Mouse (Mus musculus): ENCODE data around the gene Ceacam2. TPM values are rescaled to one million over a fixed set of nuclear protein-coding genes. Genes with fewer than 3 reads are reported as not detected.
"Not testable (repeated sequence)": the region's sequence is repeated elsewhere in the genome, so short reads cannot be mapped to it uniquely, and the experiment has no call there.

Gene Ceacam2
- polyA plus RNA-seq, 1 experiment from 2014 or later = 0.15 TPM

DNA sequence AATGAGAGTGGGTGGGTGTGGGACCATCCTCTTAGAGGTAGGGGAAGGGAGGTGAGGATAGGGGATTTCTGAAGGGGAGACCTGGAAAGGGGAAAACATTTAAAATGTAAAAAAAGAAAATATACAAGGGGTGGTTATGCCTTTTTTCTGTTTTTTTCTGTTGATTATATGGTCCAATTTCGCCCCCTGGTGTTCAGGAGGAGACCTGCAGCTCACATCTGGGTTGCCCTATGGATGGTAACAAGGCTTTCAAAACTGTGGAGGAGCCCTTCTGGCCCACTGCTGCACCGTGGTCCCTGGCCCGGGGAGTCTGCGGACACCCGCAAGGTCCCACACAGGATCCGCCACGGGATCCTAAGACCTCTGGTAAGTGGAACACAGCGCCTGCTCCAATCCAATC is 1.8 kb upstream of the Ceacam2 start:
- not testable (repeated sequence) for ATAC-seq (ENCODE audit: insufficient number of reproducible peaks, insufficient read depth, low FRiP score, low TSS enrichment, low read depth); H3K4me1 ChIP-seq; H3K9me3 ChIP-seq; H3K4me3 ChIP-seq; H3K36me3 ChIP-seq; H3K4me2 ChIP-seq; H3K27me3 ChIP-seq; H3K9ac ChIP-seq; H3K27ac ChIP-seq
- WGBS = 72% methylated on average over 8 of the region's 8 CpGs

DNA sequence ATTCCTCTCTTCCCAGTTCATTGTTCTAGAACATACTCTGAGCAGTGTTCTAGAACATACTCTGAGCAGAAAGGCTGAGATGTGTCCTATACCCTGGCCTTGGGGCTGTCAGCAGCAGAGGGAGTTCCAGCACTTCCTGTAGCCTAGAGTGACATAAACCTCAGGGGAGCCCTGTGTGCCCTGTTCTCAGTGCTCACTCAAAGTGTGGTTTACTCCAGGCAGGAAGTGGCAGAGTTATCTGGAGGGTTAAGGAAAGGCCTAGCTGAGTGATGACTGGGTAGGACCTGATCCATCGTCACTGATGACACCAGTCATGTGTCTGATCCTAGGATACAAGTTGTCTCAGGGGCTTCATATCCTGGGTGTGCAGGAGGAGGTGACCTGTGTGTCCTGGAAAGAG is 297 bp upstream of the Ceacam2 start:
- not testable (repeated sequence) for H3K36me3 ChIP-seq; H3K4me3 ChIP-seq; ATAC-seq (ENCODE audit: insufficient number of reproducible peaks, insufficient read depth, low FRiP score, low TSS enrichment, low read depth); H3K9me3 ChIP-seq; H3K4me2 ChIP-seq; H3K27me3 ChIP-seq; H3K9ac ChIP-seq; H3K4me1 ChIP-seq; H3K27ac ChIP-seq
- WGBS = 100% methylated on average over 1 of the region's 1 CpGs

DNA sequence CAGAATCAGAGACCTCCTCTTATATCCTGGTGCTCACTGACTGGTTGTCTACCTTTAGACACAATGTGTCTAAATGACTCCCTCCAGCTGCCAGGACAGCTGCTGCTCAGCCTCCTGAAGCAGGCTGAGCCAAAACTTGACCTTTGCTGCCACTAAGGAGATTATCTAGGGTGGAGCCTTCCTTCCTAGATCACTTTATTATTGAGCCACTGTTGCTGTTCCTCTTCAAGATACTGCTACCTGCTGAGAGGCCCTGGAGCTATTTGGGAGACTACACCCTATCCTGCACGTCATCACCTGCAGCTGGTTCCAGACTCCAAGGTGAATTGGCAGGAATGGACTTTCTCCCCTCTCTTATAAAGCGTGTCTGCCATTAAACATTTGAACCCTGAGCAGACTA is 8.8 kb downstream of the Ceacam2 start:
- Histone ChIP-seq H3K4me2 (no peak overlapping the region), H3K27ac (no peak overlapping the region), H3K4me3 (no peak overlapping the region), H3K9ac (no peak overlapping the region), H3K36me3 (no peaks in the 10 kb centered on the region), H3K9me3 (peaks cover 4% of the 10 kb centered on the region; the same call in 1 of the 2 replicates), H3K4me1 (no peaks in the 10 kb centered on the region), H3K27me3 (no peaks in the 10 kb centered on the region)
- ATAC-seq (ENCODE audit: insufficient number of reproducible peaks, insufficient read depth, low FRiP score, low TSS enrichment, low read depth) = no peak
- 57% methylated on average over 2 of the region's 2 CpGs for WGBS

DNA sequence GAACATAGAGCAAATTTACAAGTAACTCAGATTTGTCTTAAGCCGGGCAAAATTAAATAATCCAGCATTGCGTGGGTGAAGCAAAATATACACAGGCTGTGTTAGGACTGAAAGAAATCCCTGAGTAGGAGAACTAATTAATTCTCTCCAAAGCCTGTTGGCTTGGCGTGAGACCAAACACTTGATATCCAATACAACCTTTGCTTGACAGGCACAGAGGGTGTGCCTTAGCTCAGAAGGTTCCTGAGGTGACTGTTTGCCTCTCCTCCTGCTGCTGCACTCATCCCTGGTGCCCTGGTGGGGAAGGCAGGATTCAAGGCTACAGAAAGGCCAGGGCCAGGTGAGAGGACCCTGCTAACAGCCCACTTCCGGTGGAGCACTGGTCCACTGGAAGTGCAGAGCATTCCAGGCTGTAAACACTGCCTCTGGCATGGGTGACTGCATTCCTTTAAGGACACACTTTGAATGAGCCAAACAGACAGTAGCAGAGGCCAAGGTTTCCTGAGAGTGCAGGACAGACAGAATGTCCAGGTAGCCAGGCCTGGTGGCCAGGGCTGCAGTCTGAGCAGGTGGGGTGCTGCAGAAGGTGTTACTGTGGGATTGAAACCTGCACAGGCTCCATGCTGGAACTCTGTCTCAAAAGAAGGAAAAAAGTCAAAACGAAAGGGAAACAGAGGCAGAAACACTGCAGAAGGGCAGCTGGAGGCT is 23.4 kb downstream of the Ceacam2 start:
- WGBS = 62% methylated on average over 3 of the region's 5 CpGs
- H3K27ac ChIP-seq; H3K4me3 ChIP-seq; H3K4me1 ChIP-seq; H3K4me2 ChIP-seq; H3K27me3 ChIP-seq; ATAC-seq (ENCODE audit: insufficient number of reproducible peaks, insufficient read depth, low FRiP score, low TSS enrichment, low read depth); H3K9me3 ChIP-seq; H3K9ac ChIP-seq; H3K36me3 ChIP-seq: not testable (repeated sequence)

DNA sequence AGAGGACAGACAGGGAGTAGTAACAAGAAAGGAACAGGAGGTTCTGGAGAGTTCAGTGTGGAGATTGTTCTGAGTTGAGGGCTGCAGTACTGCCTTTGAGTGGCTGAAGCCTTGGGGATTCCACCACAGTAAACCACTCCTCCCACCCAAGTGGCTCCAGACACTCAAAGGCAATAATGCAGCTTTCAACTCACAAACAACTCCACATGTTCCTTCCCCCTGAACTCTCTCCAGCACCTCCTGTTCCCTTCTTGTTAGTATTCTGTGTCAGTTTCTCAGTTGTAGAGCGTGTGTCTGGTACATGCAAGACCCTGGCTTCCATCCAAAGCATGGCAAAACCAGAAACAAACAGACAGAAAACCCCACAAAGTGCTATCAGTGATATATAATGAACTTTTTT is 24.0 kb downstream of the Ceacam2 start:
- 37% methylated on average over 1 of the region's 1 CpGs for WGBS
- H3K9ac ChIP-seq; H3K27ac ChIP-seq; ATAC-seq (ENCODE audit: insufficient number of reproducible peaks, insufficient read depth, low FRiP score, low TSS enrichment, low read depth); H3K27me3 ChIP-seq; H3K4me1 ChIP-seq; H3K9me3 ChIP-seq; H3K4me2 ChIP-seq; H3K4me3 ChIP-seq; H3K36me3 ChIP-seq: not testable (repeated sequence)

DNA sequence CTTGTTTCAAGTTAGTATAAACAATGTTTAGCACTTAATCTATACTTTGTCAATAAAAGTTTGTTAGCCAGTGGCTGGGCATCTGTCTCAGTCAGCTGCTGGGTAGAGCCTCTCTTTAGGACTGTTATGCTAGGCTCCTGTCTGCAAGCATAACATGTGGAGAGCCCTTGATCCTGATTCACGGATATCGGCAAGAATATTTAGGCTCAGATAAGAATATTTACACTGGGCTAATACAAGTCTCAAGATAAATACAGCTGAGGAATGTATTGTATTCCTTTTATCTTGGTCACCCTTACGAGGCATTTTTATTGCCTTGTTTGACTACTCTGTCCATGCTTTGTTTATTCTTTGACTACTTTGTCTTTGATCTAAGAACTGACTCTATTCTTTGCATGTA is 29.7 kb downstream of the Ceacam2 start:
- no peaks in the 10 kb centered on the region for H3K27me3 ChIP-seq
- H3K36me3 ChIP-seq = no peaks in the 10 kb centered on the region
- H3K27ac ChIP-seq = no peak overlapping the region
- no peaks in the 10 kb centered on the region for H3K9me3 ChIP-seq
- 71% methylated on average over 3 of the region's 3 CpGs for WGBS
- H3K4me1 ChIP-seq = no peaks in the 10 kb centered on the region
- no peak for ATAC-seq (ENCODE audit: insufficient number of reproducible peaks, insufficient read depth, low FRiP score, low TSS enrichment, low read depth)
- H3K4me3 ChIP-seq = no peak overlapping the region
- H3K4me2 ChIP-seq = no peak overlapping the region
- no peak overlapping the region for H3K9ac ChIP-seq

DNA sequence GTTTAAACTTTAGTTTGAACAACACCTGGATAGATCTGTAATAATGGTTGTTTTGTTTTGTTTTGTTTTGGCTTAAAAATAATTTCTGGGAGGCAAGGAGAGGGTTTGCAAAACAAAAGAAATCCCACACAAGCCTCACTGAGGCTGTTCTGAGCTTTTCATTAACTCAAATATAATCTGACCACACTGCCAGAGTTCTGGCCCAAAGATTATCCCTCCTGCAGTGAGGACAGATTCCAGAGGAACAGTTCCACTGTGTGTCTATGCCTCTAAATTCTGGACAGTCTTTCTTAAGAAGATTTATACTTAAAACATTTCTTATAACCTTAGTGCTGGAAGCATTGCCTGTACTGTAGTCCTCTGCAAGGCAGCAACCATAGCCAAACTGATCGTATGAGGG is 45.0 kb downstream of the Ceacam2 start:
- Histone ChIP-seq H3K36me3 (no peaks in the 10 kb centered on the region), H3K9ac (no peak overlapping the region), H3K4me1 (no peaks in the 10 kb centered on the region), H3K4me3 (no peak overlapping the region), H3K27me3 (no peaks in the 10 kb centered on the region), H3K9me3 (no peaks in the 10 kb centered on the region), H3K4me2 (no peak overlapping the region), H3K27ac (no peak overlapping the region)
- ATAC-seq (ENCODE audit: insufficient number of reproducible peaks, insufficient read depth, low FRiP score, low TSS enrichment, low read depth) = no peak
- 83% methylated on average over 1 of the region's 1 CpGs for WGBS

DNA sequence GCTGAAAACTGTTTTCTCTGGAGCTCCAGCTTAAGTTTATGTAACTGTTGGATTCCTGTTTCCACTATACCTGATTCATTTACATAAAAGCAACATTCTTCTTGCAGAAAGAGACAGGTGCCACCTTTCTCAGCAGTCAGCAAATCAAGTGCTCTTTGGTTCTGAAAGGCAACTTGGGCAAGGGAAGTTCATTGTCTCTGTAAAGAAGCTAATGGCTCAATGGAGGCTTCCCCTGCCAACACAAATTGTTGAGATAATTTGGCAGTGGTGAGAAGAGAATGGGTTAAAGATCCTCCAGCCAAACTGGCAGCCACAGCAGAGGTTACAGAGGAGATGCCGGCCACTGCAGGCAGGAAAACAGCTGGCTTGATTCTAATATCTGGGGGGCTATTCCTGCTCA is 49.0 kb downstream of the Ceacam2 start:
- no CpG with 5 or more reads among the region's 1 CpGs for WGBS
- H3K4me3 ChIP-seq; H3K9me3 ChIP-seq; H3K27ac ChIP-seq; H3K36me3 ChIP-seq; ATAC-seq (ENCODE audit: insufficient number of reproducible peaks, insufficient read depth, low FRiP score, low TSS enrichment, low read depth); H3K9ac ChIP-seq; H3K27me3 ChIP-seq; H3K4me1 ChIP-seq; H3K4me2 ChIP-seq: not testable (repeated sequence)

DNA sequence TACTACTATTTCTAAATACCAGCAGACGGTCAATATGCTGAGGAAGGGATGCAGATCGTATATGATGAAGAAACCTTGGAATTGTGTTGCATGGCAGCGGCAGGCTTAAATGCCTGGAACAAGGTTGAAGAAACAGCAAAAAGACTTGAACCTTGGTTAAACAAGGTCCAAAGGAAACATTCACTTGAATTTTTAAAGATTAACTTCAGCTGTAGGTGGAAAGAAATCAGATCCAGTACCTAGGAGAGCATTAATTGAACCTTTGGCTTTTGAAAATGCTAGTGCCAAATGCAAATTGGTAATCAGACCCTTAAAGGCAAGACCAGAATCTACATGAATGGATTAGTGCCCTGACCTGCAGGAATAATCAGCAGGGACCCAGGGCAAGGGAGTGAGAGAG is 50.3 kb downstream of the Ceacam2 start:
- H3K27ac ChIP-seq; H3K27me3 ChIP-seq; H3K4me2 ChIP-seq; H3K36me3 ChIP-seq; ATAC-seq (ENCODE audit: insufficient number of reproducible peaks, insufficient read depth, low FRiP score, low TSS enrichment, low read depth); H3K4me3 ChIP-seq; H3K9me3 ChIP-seq; H3K4me1 ChIP-seq; H3K9ac ChIP-seq: not testable (repeated sequence)
- WGBS = 86% methylated on average over 3 of the region's 3 CpGs

DNA sequence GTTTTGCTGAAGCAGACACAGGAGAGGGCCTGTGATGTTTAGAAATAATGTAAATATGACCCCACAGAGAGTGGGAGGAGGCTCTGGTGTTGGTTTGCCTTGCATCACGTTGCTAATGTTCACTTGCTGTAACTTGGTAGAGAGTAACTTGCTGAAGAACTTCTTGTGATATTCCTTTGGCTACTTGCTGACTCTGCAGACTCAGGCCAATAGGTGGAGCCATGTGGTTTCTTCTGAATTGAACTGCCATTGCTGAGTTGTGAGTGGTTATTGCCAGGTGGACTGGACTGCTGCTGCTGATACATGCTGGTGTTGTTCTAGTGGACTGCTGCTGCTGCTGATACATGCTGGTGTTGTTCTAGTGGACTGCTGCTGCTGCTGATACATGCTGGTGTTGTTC is 53.5 kb downstream of the Ceacam2 start:
- ATAC-seq (ENCODE audit: insufficient number of reproducible peaks, insufficient read depth, low FRiP score, low TSS enrichment, low read depth) = no peak
- no peak overlapping the region for H3K4me2 ChIP-seq
- H3K27me3 ChIP-seq = no peaks in the 10 kb centered on the region
- WGBS = 10% methylated on average over 1 of the region's 1 CpGs
- H3K4me1 ChIP-seq = no peaks in the 10 kb centered on the region
- no peaks in the 10 kb centered on the region for H3K9me3 ChIP-seq
- H3K36me3 ChIP-seq = no peaks in the 10 kb centered on the region
- no peak overlapping the region for H3K9ac ChIP-seq
- no peak overlapping the region for H3K4me3 ChIP-seq
- no peak overlapping the region for H3K27ac ChIP-seq

DNA sequence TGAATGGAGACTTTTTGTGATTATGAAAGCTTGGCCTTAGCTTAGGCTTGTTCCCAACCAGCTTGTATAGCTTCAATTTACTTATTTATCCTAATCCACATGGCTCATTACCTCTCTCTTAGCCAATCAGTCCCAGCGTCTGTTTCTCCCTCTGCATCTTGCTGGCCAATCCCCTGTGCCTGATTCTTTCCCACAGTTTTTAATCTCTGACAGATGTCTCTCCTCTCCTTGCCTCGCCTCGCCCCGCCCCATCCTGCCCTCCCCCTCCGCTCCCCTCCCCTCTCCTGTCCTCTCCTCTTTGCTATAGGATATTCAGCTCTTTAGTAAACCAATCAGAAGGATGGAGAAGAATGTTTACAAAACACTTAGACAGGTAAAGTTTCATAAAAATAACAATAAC is 54.6 kb downstream of the Ceacam2 start:
- no peaks in the 10 kb centered on the region for H3K27me3 ChIP-seq
- H3K4me1 ChIP-seq = no peaks in the 10 kb centered on the region
- no peak overlapping the region for H3K4me3 ChIP-seq
- H3K36me3 ChIP-seq = no peaks in the 10 kb centered on the region
- 33% methylated on average over 5 of the region's 5 CpGs for WGBS
- H3K4me2 ChIP-seq = no peak overlapping the region
- no peak for ATAC-seq (ENCODE audit: insufficient number of reproducible peaks, insufficient read depth, low FRiP score, low TSS enrichment, low read depth)
- H3K9me3 ChIP-seq = no peaks in the 10 kb centered on the region
- no peak overlapping the region for H3K27ac ChIP-seq
- H3K9ac ChIP-seq = no peak overlapping the region

DNA sequence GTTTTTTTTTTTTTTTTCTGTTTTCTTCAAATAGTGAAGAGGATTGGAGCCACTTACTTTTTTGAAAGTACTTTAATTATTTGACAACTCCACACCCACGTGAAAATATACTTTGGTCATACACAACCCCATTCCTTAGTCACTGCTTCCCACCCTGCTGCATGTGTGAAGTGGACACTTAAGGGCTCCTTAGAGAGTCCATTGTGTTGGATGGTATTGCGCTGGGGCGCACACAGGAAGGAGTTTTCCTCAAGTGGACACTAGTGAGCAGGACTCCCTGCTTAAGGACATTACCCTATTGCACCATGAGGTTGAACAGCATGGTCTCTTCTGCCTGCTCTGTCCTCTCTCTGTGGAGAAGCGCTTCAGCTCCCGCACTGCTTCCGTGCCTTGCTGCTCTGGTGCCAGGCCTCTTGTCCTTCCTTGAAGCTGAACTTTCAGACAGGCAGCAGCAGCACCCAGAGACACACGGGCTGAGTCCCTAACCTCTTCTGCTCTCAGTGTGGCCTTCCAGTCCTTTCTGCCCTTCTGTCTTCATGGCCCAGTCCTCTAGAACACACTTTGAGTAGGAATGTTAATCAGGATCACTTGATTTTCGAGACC is 56.4 kb downstream of the Ceacam2 start:
- ATAC-seq (ENCODE audit: insufficient number of reproducible peaks, insufficient read depth, low FRiP score, low TSS enrichment, low read depth) = no peak
- no peaks in the 10 kb centered on the region for H3K36me3 ChIP-seq
- H3K9me3 ChIP-seq = no peaks in the 10 kb centered on the region
- H3K27ac ChIP-seq = no peak overlapping the region
- 79% methylated on average over 8 of the region's 8 CpGs for WGBS
- H3K4me2 ChIP-seq = no peak overlapping the region
- no peaks in the 10 kb centered on the region for H3K4me1 ChIP-seq
- H3K4me3 ChIP-seq = no peak overlapping the region
- H3K9ac ChIP-seq = no peak overlapping the region
- H3K27me3 ChIP-seq = no peaks in the 10 kb centered on the region
